Mouse (Mus musculus) midbrain, postnatal 0 days (tissue): Measurements from ENCODE around the gene Gm11213. TPM values are rescaled to one million over a fixed set of nuclear protein-coding genes. Genes with fewer than 3 reads are reported as not detected.

Experiments used
- ATAC-seq: fragments of 200-750 bp; cut with Nextera tagmentation; 2 replicates; pipeline ENCODE4 v1.8.0; 2017; ENCODE audit warnings: moderate number of reproducible peaks, mild to moderate bottlenecking, moderate TSS enrichment, moderate library complexity; ENCODE audit not compliant: low FRiP score
- DNase-seq: peaks from one replicate; pipeline ENCODE4 v3.0.0-alpha.2; 2015; ENCODE audit warnings: low spot score
- H3K27ac ChIP-seq: fragments of 300-500 bp; sonication (generic); 2 replicates; pipeline ENCODE4 v1.5.1; 2014; ENCODE audit warnings: low read depth, mild to moderate bottlenecking, low read length, mixed read lengths
- H3K27me3 ChIP-seq: fragments of 300-500 bp; sonication (generic); 2 replicates; pipeline ENCODE4 v1.6.1; 2014; ENCODE audit warnings: low read length, control low read depth, mixed read lengths; ENCODE audit not compliant: insufficient read depth
- H3K36me3 ChIP-seq: fragments of 300-500 bp; sonication (generic); 2 replicates; pipeline ENCODE4 v1.6.1; 2014; ENCODE audit warnings: low read length, control low read depth, mixed read lengths; ENCODE audit not compliant: insufficient read depth
- H3K4me1 ChIP-seq: fragments of 300-500 bp; sonication (generic); 2 replicates; pipeline ENCODE4 v1.6.1; 2014; ENCODE audit warnings: mild to moderate bottlenecking, control low read depth, antibody characterized with exemption, low read length, mixed read lengths; ENCODE audit not compliant: insufficient read depth
- H3K4me2 ChIP-seq: fragments of 300-500 bp; sonication (generic); 2 replicates; pipeline ENCODE4 v1.6.1; 2014; ENCODE audit warnings: low read depth, mild to moderate bottlenecking, low read length, mixed read lengths; ENCODE audit not compliant: poor library complexity, severe bottlenecking
- H3K4me3 ChIP-seq: fragments of 300-500 bp; sonication (generic); 2 replicates; pipeline ENCODE4 v1.5.1; 2014; ENCODE audit warnings: low read depth, mild to moderate bottlenecking, low read length, moderate library complexity
- H3K9ac ChIP-seq: fragments of 300-500 bp; sonication (generic); replicated peaks from 2 replicates; pipeline ENCODE4 v1.6.1; 2014; ENCODE audit warnings: mild to moderate bottlenecking, low read length, moderate library complexity, mixed read lengths; ENCODE audit not compliant: poor library complexity, severe bottlenecking
- H3K9me3 ChIP-seq: fragments of 300-500 bp; sonication (generic); 2 replicates; pipeline ENCODE4 v1.6.1; 2016; ENCODE audit warnings: low read length, control low read depth
- CTCF ChIP-seq: IDR thresholded peaks from 2 replicates; pipeline ENCODE4 v1.5.1; 2016; ENCODE audit warnings: antibody characterized with exemption, mild to moderate bottlenecking
- WGBS: fragments of 180-500 bp; shearing (Covaris S2); extraction: QIAGEN DNeasy Blood & Tissue Kit; methylation state at CpG from one replicate; pipeline ENCODE4 v1.1.7; 2014; 5-methylcytosine and 5-hydroxymethylcytosine counted together
- polyA plus RNA-seq: library from polyadenylated mRNA; unstranded; fragments of >200 nt; fragmentation: Nextera tagmentation; extraction: Ambion mirVana; gene quantifications from 2 replicates; pipeline ENCODE4 v1.2.1, GENCODE M21; 2015
- total RNA-seq: library from RNA; depleted of rRNA; stranded (reverse); fragments of >200 nt; gene quantifications from 2 replicates; pipeline ENCODE4 v1.2.3, GENCODE M21; 2014

Gm11213 gene
- total and polyA plus RNA-seq, 2 experiments from 2014 or later: not detected

DNA sequence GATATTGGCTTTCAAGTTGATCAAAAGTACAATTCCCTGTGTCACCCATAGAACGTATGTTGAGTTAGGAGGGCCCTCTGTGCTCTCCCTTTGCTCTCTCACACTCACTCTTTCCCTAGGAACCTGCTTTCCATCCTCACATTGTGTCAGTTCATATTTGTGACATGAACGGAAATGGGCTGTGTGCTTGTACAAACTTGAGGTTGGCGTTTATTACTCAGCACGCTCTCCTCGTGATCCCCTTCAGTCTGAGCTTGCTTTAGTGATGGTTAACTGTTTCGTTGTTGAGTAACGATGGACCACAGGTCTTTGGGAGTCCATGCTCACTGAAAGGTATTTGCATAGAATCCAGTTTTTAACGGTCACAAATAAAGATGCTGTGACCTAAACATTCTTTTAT, 22.1 kb upstream of the Gm11213 start:
- no peak for TF ChIP-seq CTCF
- H3K4me3 ChIP-seq: no peak overlapping the region
- no peaks in the 10 kb centered on the region for H3K4me1 ChIP-seq
- no peak overlapping the region for H3K9ac ChIP-seq
- no peak overlapping the region for H3K27ac ChIP-seq
- H3K4me2 ChIP-seq: no peak overlapping the region
- H3K9me3 ChIP-seq: no peaks in the 10 kb centered on the region
- 86% methylated on average over 8 of the region's 8 CpGs for WGBS
- H3K27me3 ChIP-seq: no peaks in the 10 kb centered on the region
- no peak for DNase-seq
- no peaks in the 10 kb centered on the region for H3K36me3 ChIP-seq
- ATAC-seq: no peak

DNA sequence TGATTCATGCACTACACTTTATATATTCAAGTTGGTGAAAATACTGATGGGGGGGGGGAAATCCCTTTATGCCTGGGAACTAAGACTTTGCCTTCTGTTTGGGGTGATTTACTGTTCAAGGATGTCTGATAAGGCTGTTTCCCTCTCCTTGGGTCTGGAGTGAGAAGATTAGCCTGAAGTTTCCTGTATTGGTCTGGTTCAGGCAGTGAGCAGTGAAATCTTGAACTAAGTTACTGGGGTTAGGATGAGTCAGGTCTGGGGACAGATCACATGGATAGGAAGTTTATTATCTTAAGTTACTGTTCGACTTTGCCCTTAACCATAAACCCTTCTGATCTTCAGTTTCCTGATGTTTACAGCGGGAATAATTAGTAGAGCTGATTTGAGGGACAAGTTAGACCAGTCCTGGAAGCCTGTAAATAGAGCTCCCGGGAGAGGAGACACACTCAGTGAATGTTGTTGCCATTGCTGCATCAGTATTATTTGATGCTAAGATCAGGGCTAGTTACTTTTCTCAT, 20.6 kb upstream of the Gm11213 start:
- Histone ChIP-seq H3K4me1 (no peaks in the 10 kb centered on the region), H3K27ac (no peak overlapping the region), H3K9ac (no peak overlapping the region), H3K4me3 (no peak overlapping the region), H3K4me2 (no peak overlapping the region), H3K36me3 (no peaks in the 10 kb centered on the region), H3K9me3 (no peaks in the 10 kb centered on the region), H3K27me3 (no peaks in the 10 kb centered on the region)
- ATAC-seq: no peak
- 76% methylated on average over 3 of the region's 3 CpGs for WGBS
- TF ChIP-seq CTCF: no peak
- no peak for DNase-seq

DNA sequence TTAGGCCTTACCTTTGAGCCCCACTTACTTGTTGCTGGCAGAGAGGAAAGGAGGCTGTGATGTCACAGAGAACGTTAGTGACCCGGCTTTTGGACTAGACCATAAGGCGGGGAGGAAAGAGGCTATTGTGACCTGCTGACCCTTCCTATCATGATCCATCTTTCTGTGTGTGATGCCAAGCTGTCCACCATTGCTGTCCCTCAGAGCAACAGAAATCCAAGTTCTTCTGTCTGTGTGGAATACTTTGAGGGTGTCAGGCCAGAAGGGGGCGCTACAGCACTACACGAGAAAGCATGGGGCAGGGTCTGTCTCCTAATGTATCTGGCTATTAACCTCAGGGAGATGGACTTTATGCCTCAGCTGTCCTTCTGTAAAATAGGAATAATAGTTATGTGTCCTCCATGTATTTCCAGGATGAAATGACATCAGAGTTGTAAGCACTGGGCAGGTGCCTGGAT, 17.3 kb upstream of the Gm11213 start, which contains the start of gene Tex48:
Gene Tex48 (minus strand): TSS at position 51 of the 458 bp plus-strand sequence.
- peak; percentile 37 for TF ChIP-seq CTCF
- H3K4me3 ChIP-seq: no peak within 1 kb of the TSS
- DNase-seq: peak; percentile 3
- no peak within 1 kb of the TSS for H3K27ac ChIP-seq
- no peak within 1 kb of the TSS for H3K9ac ChIP-seq
- no peaks in the 10 kb centered on the region for H3K36me3 ChIP-seq
- no peak within 1 kb of the TSS for H3K4me2 ChIP-seq
- WGBS: 62% methylated on average over 5 of the region's 5 CpGs
- H3K27me3 ChIP-seq: no peaks in the 10 kb centered on the region
- ATAC-seq: no peak
- no peaks in the 10 kb centered on the region for H3K9me3 ChIP-seq
- H3K4me1 ChIP-seq: no peaks in the 10 kb centered on the region

DNA sequence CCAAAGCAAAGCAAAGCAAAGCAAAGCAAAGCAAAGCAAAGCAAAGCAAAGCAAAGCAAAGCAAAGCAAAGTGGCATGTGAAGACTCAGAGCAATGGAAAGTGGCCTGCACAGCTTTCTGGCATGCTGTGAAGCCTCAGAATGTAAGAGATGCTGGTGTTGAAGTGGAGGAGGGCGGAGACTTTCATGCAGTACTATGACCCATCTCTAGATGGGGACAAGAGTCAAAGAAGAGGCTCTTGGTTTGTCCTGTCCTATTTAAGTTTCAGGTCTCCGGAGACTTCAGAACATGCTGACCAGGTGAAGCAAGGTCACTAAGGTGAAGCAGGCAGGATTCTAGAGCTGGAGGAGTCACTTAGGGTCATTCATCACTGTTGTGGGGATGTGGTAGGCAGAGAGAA, 16.8 kb upstream of the Gm11213 start:
- 82% methylated on average over 2 of the region's 2 CpGs for WGBS

DNA sequence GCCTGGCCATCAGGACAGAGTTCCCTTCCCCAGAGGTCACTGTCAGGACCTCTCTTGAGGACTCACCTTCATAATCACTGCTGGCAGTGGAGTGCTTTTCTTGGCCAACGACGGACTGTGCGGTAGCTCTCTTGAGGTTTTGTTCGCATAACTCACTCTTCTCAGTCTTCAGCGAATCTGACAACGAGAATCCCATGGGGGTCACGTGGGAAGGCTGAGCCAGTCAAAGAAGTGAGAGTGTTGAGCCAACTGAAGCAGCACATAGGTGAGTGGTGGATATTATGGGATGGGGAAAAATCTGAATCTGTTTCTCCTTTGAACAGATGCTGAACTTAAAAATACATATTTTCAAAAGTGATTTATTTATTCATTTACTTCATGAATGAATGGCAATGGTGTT, 3.3 kb upstream of the Gm11213 start:
- Histone ChIP-seq H3K4me3 (no peak overlapping the region), H3K4me1 (no peaks in the 10 kb centered on the region), H3K27me3 (no peaks in the 10 kb centered on the region), H3K36me3 (no peaks in the 10 kb centered on the region), H3K27ac (no peak overlapping the region), H3K9me3 (no peaks in the 10 kb centered on the region), H3K4me2 (no peak overlapping the region), H3K9ac (no peak overlapping the region)
- no peak for TF ChIP-seq CTCF
- DNase-seq: peak; percentile 5
- ATAC-seq: peak; percentile 49; the same call in 1 of the 2 replicates
- 72% methylated on average over 7 of the region's 7 CpGs for WGBS

More for the DNA sequence above, 16.8 kb upstream of the Gm11213 start:
- H3K9ac ChIP-seq: no peak overlapping the region
- no peak overlapping the region for H3K27ac ChIP-seq
- no peaks in the 10 kb centered on the region for H3K4me1 ChIP-seq
- no peaks in the 10 kb centered on the region for H3K36me3 ChIP-seq
- no peaks in the 10 kb centered on the region for H3K27me3 ChIP-seq
- H3K4me2 ChIP-seq: no peak overlapping the region
- no peak for TF ChIP-seq CTCF
- no peak for ATAC-seq
- no peak for DNase-seq
- H3K9me3 ChIP-seq: no peaks in the 10 kb centered on the region
- no peak overlapping the region for H3K4me3 ChIP-seq

DNA sequence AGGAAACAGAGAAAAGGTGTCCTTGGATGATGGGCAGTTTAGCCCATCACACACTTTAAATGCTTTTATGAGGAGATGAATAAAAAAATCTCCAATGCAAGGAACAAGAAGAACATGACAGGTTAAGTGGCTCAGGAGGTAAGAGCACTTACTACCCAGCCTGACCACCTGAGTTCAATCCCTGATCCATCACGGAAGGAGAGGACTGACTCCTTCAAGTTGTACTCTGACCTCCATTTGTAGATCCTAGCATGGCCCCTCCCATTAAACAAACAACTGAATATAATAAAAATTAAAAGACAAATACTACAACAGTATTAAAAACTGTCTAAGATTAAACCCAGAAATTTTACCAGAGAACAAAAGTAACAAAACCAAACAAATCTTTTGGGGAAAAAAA, 907 bp upstream of the Gm11213 start:
- WGBS: 86% methylated on average over 1 of the region's 1 CpGs
- H3K4me3 ChIP-seq: no peak overlapping the region
- no peak for ATAC-seq
- H3K9ac ChIP-seq: no peak overlapping the region
- H3K27me3 ChIP-seq: no peaks in the 10 kb centered on the region
- H3K4me2 ChIP-seq: no peak overlapping the region
- H3K36me3 ChIP-seq: no peaks in the 10 kb centered on the region
- H3K9me3 ChIP-seq: no peaks in the 10 kb centered on the region
- DNase-seq: no peak
- H3K27ac ChIP-seq: no peak overlapping the region
- H3K4me1 ChIP-seq: no peaks in the 10 kb centered on the region
- no peak for TF ChIP-seq CTCF
